Mouse (Mus musculus) CD4-positive, CD25-positive, alpha-beta regulatory T cell, adult 4 months (primary cell): ENCODE results near the gene Gm42878. TPM values are rescaled to one million over a fixed set of nuclear protein-coding genes. Genes with fewer than 3 reads are reported as not detected.
"Not testable (repeated sequence)": the region's sequence is repeated elsewhere in the genome, so short reads cannot be mapped to it uniquely, and the experiment has no call there.

ENCODE experiments used
- ATAC-seq: one replicate; pipeline ENCODE4 v1.8.0; 2017
- polyA plus RNA-seq, 2 experiments: library from polyadenylated mRNA; unstranded; fragments of 100-300 nt; shearing (Covaris generic); gene quantifications; one replicate each; pipeline ENCODE4 v1.2.1; 2017

The Gm42878 gene
- polyA plus RNA-seq, 2 experiments from 2014 or later: not detected

DNA sequence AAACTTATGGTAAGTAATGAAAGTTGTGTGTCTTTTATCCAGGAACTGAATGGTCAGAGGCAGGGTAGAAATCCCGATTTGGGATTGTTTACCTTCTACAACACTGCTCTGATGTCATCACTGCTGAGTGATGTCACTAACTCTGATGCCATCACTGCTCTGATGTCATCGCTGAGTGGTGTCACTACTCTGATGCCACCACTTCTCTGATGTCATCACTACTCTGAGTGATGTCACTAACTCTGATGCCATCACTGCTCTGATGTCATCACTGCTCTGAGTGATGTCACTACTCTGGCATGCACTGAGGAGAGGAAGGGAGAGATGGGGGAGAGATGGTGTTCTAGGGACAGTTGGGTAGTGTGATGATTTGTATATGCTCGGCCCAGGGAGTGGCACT lies 17.2 kb upstream of the Gm42878 start:
- no peak for ATAC-seq

DNA sequence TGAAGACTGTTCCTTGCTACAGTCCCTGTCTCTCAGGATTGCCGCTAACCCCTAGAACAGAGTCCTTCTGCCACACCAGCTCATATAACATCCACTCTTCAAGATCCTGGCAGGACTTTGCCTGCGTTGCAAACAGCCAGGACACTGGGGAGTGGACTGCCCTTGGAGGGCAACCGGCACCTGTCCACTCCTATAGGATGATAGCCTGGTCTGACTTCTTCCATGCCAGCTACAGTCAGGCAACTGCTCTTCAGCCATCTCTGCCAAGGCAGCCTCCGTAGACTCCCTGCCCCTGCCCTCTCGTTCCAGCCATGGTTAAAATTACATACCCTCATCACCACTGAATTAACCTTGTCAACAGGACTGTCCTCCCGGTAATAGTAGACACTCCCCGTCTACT lies 3.9 kb upstream of the Gm42878 start:
- ATAC-seq: no peak

DNA sequence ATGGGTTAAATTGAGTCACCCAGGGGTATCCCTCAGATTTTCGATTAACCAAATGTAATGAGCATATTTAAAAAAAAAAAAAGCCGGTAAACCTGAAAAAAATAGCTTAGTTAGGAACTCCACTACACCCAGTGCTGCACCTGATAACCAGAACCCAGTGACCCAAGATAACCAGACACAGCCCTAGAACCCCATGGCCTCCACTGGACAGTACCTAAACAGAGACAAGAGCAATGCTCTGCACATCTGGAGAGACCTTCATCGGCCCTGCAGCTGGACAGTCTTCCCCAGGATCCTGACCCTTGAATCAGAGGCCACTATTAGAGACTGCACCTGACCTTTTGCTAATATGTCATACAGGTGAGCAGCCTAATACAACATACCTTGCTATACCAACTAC lies 1.8 kb upstream of the Gm42878 start:
- ATAC-seq: no peak

- peak; percentile 35 for ATAC-seq
Observed at GRCm38 (mm10) chr5:121546530-121546895, 1.2 kb upstream of the Gm42878 start.

DNA sequence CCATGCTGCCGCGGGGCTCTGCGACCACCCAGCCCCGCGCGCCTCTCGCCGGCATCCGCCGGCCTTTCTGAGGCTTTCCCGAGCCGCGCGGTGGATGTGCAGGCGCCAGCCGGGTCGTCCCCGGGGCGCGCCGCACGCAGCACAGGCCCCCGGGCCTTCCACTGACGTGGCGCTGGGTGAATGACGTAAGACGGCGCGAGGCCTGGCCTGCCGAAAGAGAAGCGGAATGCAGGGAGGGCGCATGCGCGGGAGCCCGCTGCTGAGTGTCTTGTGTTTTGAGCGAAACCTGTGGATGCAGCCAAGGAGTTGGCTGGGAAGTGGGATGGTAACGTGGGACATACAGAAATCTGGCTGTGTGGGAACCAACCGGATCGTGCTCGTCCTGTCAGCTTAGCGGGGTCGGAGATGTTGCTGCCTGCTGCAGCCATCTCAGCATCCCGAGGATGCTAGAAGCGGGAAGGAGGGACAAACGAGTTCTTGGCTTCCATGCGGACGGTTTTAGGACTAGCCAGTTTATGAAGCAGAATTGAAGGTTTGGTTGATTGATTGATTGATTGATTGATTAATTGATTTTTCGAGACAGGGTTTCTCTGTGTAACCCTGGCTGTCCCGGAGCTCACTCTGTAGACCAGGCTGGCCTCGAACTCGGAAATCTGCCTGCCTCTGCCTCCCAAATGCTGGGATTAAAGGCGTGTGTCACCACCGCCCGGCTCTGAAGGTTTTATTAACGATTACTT lies 679 bp upstream of the Gm42878 start, which contains the start of gene Mapkapk5:
Gene Mapkapk5 (minus strand): TSS at position 113 of the 737 bp plus-strand sequence.
- peak; percentile 86 for ATAC-seq

GRCm38 (mm10) chr5:121543370-121543769 lies 1.9 kb downstream of the Gm42878 start:
- ATAC-seq: no peak

DNA sequence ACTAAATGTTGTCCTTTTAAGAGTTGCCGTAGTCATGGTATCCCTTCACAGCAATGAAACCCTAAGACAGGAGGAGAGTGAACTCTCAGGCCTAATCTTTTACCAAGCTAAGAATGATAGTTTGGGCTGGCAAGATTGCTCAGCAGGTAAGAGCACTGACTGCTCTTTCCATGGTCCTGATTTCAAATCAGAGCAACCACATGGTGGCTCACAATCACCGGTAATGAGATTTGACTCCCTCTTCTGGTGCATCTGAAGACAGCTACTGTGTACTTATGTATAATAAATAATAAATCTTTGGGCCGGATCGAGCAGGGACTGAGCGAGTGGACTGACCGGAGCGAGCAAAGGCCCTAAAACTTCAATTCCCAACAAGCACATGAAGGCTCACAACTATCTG lies 4.0 kb downstream of the Gm42878 start:
- no peak for ATAC-seq

- no peak for ATAC-seq
Observed at GRCm38 (mm10) chr5:121540066-121540465, 5.2 kb downstream of the Gm42878 start.

- no peak for ATAC-seq
Observed at GRCm38 (mm10) chr5:121537588-121537987, 7.7 kb downstream of the Gm42878 start.

DNA sequence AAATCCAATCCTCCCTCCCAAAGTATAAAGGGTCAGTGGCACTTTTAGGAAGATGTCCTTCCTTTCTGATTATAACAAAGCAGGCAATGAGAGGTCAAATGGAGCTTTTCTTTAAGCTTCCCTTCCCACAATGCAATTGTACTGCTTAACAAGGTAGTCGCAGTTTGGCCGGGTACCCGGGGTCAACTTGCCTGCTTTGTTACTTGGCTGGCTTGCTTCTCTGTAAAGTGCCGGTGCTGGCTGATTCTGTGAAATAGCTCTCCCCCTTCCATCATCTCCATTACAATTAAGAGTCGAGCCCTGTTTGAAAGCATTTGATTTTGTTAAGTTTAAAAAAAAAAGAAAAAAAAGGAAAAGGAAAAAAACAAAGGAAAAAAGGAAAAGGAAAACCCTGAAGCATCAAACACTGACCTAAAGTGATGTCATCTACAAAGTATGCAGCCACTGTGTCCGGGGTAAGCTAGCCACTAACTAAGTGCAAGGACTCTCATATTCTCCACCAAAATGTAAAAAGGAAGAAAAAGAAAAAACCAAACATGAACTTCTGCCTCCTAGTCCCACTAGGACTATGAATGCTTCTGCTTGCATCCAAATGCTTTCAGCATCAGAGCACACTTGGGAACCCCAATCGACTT lies 8.2 kb downstream of the Gm42878 start:
- ATAC-seq: no peak

GRCm38 (mm10) chr5:121535116-121535515 lies 10.2 kb downstream of the Gm42878 start:
- no peak for ATAC-seq

DNA sequence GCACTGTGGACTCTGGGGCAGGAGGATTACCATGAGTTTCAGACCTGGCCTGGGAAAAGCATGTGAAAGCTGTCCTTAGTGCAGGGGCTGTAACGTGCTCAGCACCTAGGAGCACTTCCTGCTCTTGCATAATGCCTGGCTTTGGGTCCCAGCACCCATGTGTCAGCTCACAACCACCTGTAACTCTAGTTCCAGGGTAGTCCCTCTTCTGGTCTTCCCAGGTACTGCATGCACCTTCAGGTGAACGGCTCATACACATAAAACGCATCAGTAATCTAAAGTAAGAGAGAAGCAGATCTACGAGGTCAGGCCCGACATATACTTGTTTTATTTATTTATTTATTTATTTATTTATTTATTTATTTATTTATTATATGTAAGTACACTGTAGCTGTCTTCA lies 10.8 kb downstream of the Gm42878 start:
- ATAC-seq: no peak

GRCm38 (mm10) chr5:121526961-121527360 lies 18.3 kb downstream of the Gm42878 start:
- ATAC-seq: no peak

- no peak for ATAC-seq
Observed at GRCm38 (mm10) chr5:121526526-121526925, 18.8 kb downstream of the Gm42878 start.

DNA sequence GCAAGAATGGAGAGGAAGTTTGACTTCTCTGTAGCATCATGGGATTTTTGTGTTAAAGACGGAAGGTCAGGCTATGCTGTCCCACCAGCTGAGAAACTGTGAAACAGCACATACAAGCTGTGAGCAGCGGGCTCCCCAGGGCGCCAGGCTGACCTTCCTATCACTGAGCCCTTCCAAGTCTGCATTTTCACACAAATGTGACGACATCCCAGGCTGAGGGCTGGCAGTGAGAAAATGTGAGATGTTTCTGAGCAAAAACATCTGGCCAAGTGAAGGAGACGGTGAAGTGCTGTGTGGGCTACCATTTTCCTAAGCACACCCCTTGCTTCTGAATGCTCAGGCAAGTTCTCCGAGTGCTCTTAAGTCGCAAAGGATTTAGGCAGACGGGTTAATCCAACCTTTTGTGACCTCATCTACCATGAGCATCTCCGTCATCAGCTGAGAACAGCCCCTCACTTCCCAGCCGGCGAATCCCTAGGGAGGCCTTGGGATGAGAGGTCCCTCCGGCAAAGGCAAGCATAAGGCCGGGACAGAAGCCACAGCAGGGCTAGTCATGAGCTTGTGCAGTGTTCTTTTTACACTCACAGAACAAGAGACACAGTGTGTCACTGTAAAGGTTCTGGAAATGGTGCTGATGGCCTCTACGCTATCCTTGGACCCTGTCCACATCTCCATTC lies 19.4 kb downstream of the Gm42878 start:
- ATAC-seq: no peak

DNA sequence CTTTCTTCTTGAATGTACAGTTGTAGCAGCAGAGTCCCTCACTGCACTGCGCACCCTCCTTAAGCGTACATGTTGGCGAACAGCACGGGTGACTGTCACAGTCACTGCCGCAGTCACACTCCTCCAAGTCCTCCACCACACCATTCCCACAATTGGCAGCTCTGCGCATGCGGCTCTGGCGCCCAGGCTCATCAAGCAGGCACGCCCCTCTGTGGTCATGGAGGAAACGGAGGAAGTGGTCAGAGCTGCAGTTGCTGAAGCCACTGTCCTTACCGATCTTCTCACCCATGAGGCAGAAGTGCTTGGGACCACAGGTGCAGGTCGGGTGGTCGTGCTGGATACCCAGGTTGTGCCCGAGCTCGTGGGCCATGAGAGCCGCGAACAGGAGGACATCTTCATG lies 25.5 kb downstream of the Gm42878 start:
- not testable (repeated sequence) for ATAC-seq

DNA sequence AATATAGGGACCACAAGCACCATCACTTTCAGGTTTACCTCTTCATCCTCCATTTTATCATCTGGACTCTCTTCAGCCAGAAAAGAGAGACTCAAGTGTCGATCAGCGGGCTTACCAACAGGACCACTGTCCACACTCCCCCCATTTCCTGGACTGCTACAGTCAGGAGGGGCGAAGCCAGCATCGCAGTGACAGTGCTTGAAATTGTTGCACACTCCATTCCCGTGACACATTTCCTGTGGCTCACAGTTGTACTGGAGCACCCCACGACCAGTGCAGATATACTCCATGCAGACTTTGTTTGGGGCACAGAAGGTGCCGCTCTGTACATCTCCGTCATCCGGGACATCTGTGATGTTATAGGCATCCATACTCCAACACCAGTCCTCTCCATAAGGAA lies 26.3 kb downstream of the Gm42878 start:
- no peak for ATAC-seq

DNA sequence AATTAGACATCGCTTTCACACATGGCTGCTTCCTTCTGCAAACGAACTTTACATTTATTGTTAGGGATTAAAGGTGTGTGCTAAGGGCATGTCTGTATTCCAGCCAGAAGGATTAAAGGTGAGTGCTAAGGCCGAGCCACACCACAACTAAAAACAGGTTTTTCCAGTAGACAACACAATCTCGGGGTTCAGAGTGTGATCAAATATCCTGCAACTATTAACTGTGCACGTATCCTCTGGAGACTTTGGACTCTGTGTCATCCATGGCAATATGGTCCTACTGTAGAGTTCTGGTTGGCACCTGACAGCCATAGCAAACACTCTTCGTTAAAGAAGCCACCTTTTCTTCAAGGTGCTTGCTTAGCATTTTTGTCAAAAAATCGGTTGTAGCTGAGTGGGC lies 35.3 kb downstream of the Gm42878 start:
- no peak for ATAC-seq

- ATAC-seq: no peak
Observed at GRCm38 (mm10) chr5:121506846-121507245, 38.4 kb downstream of the Gm42878 start.

- no peak for ATAC-seq
Observed at GRCm38 (mm10) chr5:121503231-121503630, 42.1 kb downstream of the Gm42878 start, which contains the start of gene Adam1b. Adam1b (minus strand) TSS chr5:121503435.

DNA sequence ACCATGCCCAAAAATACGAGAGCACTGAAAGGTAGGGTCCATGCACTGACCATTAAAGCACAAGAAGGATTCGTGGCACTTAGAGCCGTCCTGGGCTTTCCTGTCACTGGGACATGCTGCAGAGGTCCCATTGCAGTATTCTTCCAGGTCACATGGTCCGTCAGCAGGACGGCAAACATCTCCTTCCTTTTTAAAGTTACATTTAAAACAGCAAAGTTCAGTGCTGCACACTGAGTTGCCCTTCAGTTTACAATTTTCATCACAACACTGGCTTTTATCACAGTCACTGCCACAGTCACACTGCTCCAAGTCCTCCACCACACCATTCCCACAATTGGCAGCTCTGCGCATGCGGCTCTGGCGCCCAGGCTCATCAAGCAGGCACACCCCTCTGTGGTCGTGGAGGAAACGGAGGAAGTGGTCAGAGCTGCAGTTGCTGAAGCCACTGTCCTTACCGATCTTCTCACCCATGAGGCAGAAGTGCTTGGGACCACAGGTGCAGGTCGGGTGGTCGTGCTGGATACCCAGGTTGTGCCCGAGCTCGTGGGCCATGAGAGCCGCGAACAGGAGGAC lies 43.8 kb downstream of the Gm42878 start:
- not testable (repeated sequence) for ATAC-seq

GRCm38 (mm10) chr5:121500719-121501118 lies 44.6 kb downstream of the Gm42878 start:
- no peak for ATAC-seq

DNA sequence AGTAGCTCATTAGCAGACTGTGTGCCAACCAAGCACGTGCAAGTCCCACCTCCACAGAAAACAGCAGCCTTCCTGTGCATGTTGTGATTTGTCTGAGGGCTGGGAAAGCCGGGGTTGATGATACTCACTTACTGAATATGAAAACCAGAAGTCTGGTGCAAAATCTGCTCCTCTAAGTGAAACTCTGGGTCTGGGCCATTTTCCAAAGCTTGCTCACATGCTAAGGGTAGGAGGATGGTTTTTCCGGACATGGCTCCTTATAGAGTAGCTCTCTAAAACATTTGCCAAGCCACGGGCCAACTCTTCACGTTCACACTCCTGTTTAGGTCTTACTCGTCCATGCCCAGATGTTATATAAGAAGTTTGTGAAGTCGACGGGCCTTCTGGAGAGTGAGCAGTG lies 52.0 kb downstream of the Gm42878 start:
- no peak for ATAC-seq
